Mouse (Mus musculus) embryonic fibroblast, embryonic 13.5 days (primary cell): ENCODE measurements around the gene Dock4. TPM values are rescaled to one million over a fixed set of nuclear protein-coding genes. Genes with fewer than 3 reads are reported as not detected.

Experiments
- H3K27ac ChIP-seq: 2 replicates; pipeline ENCODE4 v1.5.1; 2012; ENCODE audit warnings: low read length, control low read depth, inconsistent platforms; ENCODE audit not compliant: insufficient read depth
- H3K4me1 ChIP-seq: 2 replicates; pipeline ENCODE4 v1.6.1; 2011; ENCODE audit warnings: low read length; ENCODE audit not compliant: control insufficient read depth, insufficient read depth
- H3K4me3 ChIP-seq: 2 replicates; pipeline ENCODE4 v1.5.1; 2011; ENCODE audit warnings: mild to moderate bottlenecking, control low read depth, low read length; ENCODE audit not compliant: insufficient read depth
- CTCF ChIP-seq: IDR thresholded peaks from 2 replicates; pipeline ENCODE4 v1.5.1; 2011; ENCODE audit warnings: mild to moderate bottlenecking, control low read depth, low read length, moderate library complexity, borderline replicate concordance; ENCODE audit not compliant: insufficient read depth
- POLR2A ChIP-seq: IDR thresholded peaks from 2 replicates; pipeline ENCODE4 v1.6.1; 2011; ENCODE audit warnings: low read depth, mild to moderate bottlenecking, control low read depth, low read length, moderate library complexity
- polyA plus RNA-seq: library from polyadenylated mRNA; stranded (reverse); fragments of >200 nt; gene quantifications from 2 replicates; pipeline ENCODE4 v1.2.4, GENCODE M21; 2011; ENCODE audit warnings: low read depth; ENCODE audit not compliant: missing spikeins, insufficient read length

Dock4 gene
- polyA plus RNA-seq, 1 experiment = 12.7 TPM

DNA sequence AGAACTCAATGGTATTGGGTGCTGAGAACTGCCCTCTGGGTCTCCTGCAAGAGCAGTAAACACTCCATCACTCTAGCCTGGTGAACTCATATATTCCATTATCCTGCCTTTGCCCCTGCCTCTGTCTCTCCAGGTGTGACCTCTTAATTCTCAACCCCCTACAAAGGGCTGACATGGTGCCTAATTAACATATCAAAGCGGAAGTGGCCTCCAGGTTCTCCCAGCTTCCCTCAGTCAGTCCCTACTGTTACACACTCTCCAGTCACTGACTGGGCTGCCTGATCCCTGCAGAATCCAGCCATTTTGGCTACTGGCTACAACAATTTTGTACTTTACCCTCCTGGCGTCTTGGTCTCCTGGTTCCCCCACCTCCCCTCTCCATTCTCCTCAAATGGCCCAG is 441.7 kb downstream of the Dock4 start:
- no peak overlapping the region for H3K4me3 ChIP-seq
- TF ChIP-seq CTCF (no peak), POLR2A (no peak)
- peaks cover 7% of the 10 kb centered on the region for H3K4me1 ChIP-seq
- no peak overlapping the region for H3K27ac ChIP-seq

DNA sequence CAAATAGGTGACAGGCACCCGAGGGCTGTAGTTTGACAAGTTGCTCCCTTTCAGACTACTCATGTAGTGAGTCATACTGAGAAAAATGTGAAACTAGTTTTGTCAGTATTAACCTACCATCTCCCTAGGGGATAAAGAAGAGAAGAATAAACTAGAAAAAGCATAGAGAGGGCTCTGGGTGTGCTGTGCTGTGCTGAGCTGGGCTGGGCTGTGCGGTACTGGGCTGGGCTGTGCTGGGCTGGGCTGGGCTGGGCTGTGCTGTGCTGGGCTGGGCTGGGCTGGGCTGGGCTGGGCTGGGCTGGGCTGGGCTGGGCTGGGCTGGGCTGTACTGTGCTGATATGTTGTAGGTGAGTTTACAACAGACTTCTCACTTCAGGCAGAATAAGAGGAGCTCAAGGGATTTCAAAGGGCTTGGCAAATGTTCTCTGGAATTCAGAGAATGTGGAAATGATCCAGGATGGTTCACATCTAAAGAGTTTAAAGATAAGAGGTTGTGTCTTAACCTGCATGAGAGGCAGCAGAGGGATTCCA is 442.6 kb downstream of the Dock4 start:
- no peak for TF ChIP-seq POLR2A
- no peak for TF ChIP-seq CTCF
- no peak overlapping the region for H3K27ac ChIP-seq
- no peak overlapping the region for H3K4me3 ChIP-seq
- peaks cover 7% of the 10 kb centered on the region for H3K4me1 ChIP-seq

DNA sequence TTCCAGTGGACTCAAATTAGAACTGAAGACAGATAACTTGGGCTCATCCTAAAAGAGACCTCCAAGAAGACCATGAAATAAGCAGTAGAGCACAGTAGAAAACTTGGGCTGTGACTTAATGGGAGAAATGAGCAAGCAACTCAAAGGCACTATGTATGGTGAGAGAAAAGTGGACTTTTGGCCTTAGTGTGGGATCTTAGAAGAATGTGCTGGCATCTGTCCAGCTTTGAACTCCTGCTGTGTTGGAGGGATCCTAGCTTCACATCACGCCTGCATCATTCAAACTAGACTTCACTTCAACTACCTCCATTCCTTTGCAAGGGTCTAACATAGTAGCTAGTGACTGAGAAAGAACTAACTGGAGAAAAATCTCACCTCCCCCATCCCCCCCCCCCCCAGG is 443.1 kb downstream of the Dock4 start:
- H3K4me1 ChIP-seq = peaks cover 7% of the 10 kb centered on the region
- TF ChIP-seq CTCF (no peak), POLR2A (no peak)
- no peak overlapping the region for H3K4me3 ChIP-seq
- no peak overlapping the region for H3K27ac ChIP-seq

DNA sequence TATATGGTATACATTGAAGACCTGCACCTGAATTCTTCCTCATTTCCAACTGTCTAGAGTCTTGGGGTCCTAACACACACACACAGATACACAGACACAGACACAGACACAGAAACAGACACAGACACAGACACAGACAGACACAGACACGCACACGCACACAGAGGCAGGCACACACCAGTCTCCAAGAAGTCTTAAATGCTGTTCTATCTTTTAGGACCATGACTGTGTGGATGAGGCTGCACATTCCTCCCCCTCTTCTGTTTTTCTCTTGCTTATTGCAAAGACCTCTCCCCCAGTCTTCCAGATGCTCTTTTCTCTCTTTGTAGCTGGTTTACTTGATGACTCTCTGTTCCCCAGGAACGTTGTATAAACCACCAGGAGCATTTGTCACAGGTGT is 443.8 kb downstream of the Dock4 start:
- TF ChIP-seq CTCF (no peak), POLR2A (no peak)
- no peak overlapping the region for H3K27ac ChIP-seq
- H3K4me3 ChIP-seq = no peak overlapping the region
- H3K4me1 ChIP-seq = peaks cover 7% of the 10 kb centered on the region

DNA sequence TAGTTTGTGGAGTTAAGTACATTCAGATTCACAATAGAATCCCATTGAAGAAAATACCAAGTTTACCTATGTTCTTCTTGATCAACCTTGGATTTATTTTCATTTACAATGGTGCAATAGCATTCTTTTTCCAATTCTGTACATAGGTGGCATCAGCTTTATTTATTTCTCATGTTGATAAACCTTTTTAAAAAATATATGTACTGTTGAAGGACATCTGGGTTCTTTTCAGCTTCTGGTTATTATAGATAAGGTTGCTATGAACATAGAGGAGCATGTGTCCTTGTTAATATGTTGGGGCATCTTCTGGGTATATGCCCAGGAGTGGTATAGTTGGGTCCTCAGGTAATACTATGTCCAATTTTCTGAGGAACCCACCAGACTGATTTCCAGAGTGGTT is 445.4 kb downstream of the Dock4 start:
- TF ChIP-seq POLR2A (no peak), CTCF (no peak)
- no peak overlapping the region for H3K4me3 ChIP-seq
- no peak overlapping the region for H3K27ac ChIP-seq
- H3K4me1 ChIP-seq = peaks cover 7% of the 10 kb centered on the region

DNA sequence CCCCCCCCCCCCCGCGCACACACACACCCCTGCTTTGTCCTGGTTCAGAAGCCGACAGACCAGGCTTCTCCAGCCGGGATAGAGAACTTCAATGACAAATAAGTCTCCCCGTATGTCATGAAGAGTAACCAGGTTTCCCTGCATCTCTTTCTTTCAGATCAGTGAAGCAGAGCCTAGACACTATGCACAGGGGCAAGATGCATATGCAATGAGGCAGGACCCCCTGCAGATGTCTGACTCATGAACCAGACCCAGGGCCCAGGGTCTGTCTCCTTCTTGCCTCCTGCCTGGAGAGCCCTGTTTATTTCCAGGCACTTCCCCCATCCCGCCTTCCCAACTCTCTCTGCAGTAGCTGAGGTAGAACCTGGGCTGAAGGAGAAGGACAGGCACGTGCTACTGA is 448.0 kb downstream of the Dock4 start:
- Histone ChIP-seq H3K4me1 (peaks cover 2% of the 10 kb centered on the region), H3K4me3 (no peak overlapping the region), H3K27ac (no peak overlapping the region)
- no peak for TF ChIP-seq POLR2A
- TF ChIP-seq CTCF = no peak

DNA sequence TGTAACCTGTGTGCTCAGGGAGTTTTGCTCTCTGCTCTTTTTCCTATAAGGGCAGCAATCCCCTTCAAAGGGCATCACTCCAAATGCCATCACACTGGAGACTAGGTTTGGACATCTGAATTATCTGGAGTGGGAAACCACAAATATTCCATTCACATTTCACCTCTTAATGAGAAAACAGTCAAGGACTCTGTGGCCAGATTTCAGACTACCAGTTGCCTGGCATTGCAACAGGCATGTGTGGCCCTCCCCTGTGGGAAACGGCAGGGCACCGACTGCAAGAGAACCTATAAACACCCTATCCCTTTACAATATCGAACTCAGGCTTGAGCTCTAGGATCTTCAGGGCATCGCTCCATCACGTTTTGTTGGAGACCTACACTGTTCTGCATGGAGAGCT is 448.9 kb downstream of the Dock4 start:
- H3K4me1 ChIP-seq = no peaks in the 10 kb centered on the region
- H3K27ac ChIP-seq = no peak overlapping the region
- TF ChIP-seq CTCF = no peak
- TF ChIP-seq POLR2A = no peak
- H3K4me3 ChIP-seq = no peak overlapping the region

Other genes with a start within 250 kb of the Dock4 start
- not detected in 2 replicates for gene Lsmem1, start 246.5 kb upstream of the Dock4 start, polyA plus RNA-seq
- 151 and 161 TPM in 2 replicates for gene Ifrd1, start 197.4 kb upstream of the Dock4 start, polyA plus RNA-seq
- 15.4 and 22.6 TPM in 2 replicates for gene Zfp277, start 50 bp upstream of the Dock4 start, polyA plus RNA-seq